Mouse (Mus musculus) megakaryocyte, adult 5-6 weeks (primary cell): ENCODE data around the gene P2ry10b. TPM values are rescaled to one million over a fixed set of nuclear protein-coding genes. Genes with fewer than 3 reads are reported as not detected.
A peak's percentile ranks its signal among the peaks of the same experiment; 100 is the strongest.

ENCODE experiments used
- ATAC-seq: 2 replicates; pipeline ENCODE4 v1.8.0; 2016; ENCODE audit warnings: mild to moderate bottlenecking, inconsistent platforms; ENCODE audit not compliant: poor library complexity, severe bottlenecking
- total RNA-seq, 2 experiments: library from RNA; stranded (forward) in 1 of 2; stranded (reverse) in 1 of 2; fragments of 153-499, 151-499 nt in 1 of 2; fragments of 221-1000, 200-1000 nt in 1 of 2; gene quantifications; 2 replicates each; pipeline versions ENCODE4 v1.2.3 to v1.2.4; 2015 to 2017

Gene P2ry10b
- total RNA-seq (2015) (17.7 and 18.4 TPM in 2 replicates), total RNA-seq (2017) (13.5 and 15.5 TPM in 2 replicates)

- ATAC-seq = peak; percentile 39
Measured at GRCm38 (mm10) chrX:107148681-107149080, at the start of gene P2ry10b. TSS of gene P2ry10b (plus strand) at chrX:107148927.

DNA sequence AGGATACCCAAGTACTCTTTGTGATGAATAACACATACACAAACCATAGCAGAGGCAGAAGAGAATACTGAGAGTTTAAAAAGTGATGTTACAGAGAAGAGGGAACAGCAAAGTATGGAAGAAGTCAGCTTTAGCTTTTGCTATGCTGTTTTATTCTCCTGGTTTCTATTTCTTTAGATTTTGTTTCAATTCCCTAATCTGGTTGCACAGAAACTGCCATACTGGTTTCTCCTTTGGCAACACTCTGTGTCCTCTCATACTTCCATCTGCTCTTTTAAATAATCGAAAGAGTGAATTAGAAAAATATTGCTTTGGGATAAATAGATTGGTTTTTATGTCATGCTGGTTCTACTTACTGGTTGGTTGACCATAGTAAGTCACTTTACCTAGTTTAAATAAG lies 32.4 kb upstream of the P2ry10b start:
- peak; percentile 81 for ATAC-seq

- ATAC-seq = peak; percentile 54
Measured at GRCm38 (mm10) chrX:107116987-107117386, 31.7 kb upstream of the P2ry10b start.

GRCm38 (mm10) chrX:107143184-107143583 lies 5.5 kb upstream of the P2ry10b start:
- peak; percentile 81 for ATAC-seq

- ATAC-seq = peak; percentile 79
Measured at GRCm38 (mm10) chrX:107143930-107144329, 4.8 kb upstream of the P2ry10b start.

- no peak; the same call in 1 of the 2 replicates for ATAC-seq
Measured at GRCm38 (mm10) chrX:107149391-107149993, 765 bp downstream of the P2ry10b start.

- ATAC-seq = no peak
Measured at GRCm38 (mm10) chrX:107150027-107150426, 1.3 kb downstream of the P2ry10b start.

DNA sequence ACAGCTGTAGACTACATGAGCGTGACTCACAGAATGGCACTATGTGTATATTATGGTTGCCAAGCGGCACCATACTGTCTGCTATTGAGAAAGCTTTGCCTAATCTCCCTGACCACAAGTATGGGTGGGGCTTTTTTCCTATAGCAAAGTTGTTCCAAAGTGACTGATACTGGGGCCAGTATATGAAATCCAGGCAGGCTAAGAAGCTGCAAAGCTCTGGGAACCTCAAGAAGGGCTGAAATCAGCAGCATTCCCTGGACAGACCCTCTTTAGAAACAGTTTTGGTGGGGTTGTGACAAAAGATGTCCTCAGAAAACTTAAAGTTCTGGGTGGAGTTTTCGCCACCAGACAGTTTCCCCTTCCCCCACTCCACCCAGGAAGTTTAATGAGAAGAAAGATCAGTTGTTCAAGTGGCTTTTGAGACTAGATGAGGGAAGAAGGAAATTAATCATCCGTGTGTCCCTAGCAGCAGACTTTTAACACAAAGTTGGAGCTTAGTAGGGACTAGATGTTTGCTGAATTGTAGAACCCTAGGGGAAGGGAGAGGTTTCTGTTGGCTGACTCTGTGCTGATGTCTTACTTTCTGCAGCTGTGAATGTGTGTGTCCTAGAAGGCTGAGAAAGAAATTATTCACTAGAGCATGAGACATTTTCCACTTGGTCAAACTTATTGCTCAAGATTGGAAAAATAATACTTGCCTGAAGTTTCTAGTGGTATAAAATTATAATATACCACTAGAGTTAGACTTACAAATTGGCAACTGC lies 2.2 kb downstream of the P2ry10b start:
- ATAC-seq = peak; percentile 93

DNA sequence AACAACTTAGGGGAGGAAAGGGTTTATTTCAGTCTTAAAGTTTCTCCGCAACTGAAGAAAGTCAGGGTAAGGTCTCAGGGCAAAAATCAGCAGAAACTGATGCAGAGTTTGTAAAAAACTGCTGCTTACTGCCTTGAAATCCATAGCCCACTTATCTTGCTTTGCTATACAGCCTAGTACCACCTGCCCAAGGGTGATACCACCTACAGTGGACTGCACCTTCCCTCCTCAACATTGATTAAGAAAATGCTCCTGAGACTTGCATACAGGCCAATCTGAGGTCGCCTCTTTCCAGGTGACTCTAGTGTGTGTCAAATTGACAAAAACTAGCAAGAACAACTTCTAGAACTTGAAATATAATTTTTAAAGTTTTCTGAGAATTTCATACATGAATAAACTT lies 7.3 kb downstream of the P2ry10b start:
- no peak for ATAC-seq

DNA sequence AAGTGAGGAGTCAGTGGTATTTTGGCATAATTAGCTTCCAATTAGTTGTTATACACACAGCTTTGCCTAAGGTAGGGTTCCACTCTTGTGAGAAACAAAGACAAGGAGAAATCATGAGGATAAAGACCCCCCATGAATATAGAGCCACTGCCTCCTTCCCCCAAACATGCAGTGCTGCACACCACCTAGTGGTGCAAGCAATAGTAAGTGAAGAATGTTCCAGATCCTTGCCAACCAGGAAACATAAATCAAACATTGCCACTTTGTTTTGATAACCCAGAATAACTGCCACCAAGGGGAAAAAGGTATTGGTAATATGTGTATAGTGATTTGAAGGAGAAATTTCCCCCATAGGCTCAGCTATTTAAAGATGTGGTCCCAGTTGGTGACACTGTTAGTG lies 11.8 kb downstream of the P2ry10b start:
- no peak for ATAC-seq

DNA sequence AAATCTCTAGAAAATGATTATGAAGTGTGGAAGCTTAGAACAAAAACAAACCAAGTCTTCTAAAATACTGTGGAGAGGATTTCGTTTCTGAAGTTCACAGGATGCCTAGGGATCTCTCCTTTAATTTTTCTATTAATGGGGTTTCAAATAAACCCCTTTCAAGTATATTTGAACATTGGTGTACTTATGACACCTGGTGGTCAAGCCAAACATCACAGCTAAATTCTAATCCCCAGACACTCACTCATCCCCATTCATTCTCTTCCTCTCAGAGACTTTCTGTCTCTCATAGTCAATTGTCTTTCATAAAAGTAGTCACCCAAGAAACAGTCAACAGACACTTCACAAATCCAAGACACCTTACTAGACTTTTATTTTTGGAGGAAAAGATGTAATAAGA lies 19.6 kb downstream of the P2ry10b start:
- peak; percentile 69 for ATAC-seq

DNA sequence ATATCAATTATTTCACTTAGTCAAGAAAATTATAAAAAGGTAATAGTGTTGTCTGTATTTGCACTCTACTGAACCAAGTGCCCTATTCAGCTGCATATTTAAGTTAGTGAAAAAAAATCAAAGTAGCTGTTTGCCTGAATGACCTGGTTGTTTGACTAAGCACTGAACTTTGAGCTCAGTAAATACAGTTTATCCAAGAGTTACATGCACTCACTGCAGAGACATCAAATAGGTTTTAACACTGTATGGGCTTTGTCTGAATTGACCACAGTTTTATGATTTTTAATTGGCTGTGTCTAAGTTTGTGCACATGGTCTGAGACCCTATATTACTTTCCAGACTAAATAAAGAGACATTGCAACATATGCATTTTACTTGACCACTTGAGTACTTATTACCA lies 20.4 kb downstream of the P2ry10b start:
- ATAC-seq = no peak

- ATAC-seq = peak; percentile 98
Measured at GRCm38 (mm10) chrX:107178742-107179141, 30.0 kb downstream of the P2ry10b start.

GRCm38 (mm10) chrX:107217577-107218090 lies 68.9 kb downstream of the P2ry10b start:
- ATAC-seq = no peak

Other genes with a start within 250 kb of the P2ry10b start
- not detected in 2 replicates for gene Lpar4, start 228.3 kb upstream of the P2ry10b start, total RNA-seq (2015)
- gene Lpar4, start 228.3 kb upstream of the P2ry10b start, total RNA-seq (2017) = 0.11 TPM in 1 of 2 replicates, not detected in the other
- gene P2ry10, start 60.4 kb upstream of the P2ry10b start, total RNA-seq (2015) = 5.6 and 5.7 TPM in 2 replicates
- gene P2ry10, start 60.4 kb upstream of the P2ry10b start, total RNA-seq (2017) = 11.1 and 12.6 TPM in 2 replicates
- 0.22 and 3.5 TPM in 2 replicates for gene Gpr174, start 107.0 kb downstream of the P2ry10b start, total RNA-seq (2015)
- gene Gpr174, start 107.0 kb downstream of the P2ry10b start, total RNA-seq (2017) = 0.95 and 1.5 TPM in 2 replicates